In the genomic region with DNA sequence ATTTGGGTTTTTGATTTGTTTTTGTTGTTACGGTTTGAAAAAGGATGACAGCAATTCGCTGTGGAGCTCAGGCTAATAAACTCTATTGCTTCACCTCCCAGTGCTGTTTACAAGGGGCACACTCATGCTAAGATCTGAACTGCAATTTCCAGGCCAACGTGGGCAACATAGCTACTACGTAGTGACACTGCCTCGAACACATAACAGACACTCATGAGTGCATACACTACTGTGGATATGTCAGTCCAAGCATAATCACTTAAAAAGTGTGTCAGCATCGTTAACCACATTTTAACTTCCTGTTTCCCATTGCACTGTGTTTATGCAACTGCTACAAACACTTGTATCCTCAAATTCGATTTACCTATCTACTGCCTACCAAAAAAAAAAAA, we compare ENCODE assay signal across 8 mouse cellular contexts. TPM values are rescaled to one million over a fixed set of nuclear protein-coding genes. Genes with fewer than 3 reads are reported as not detected.
DNase-seq lines count a peak whose midpoint lies in the region; ATAC-seq and TF ChIP-seq lines count a peak whose summit lies in the region.

No protein-coding gene starts in this region.

- WGBS in lung, embryonic 14.5 days = 12% methylated on average over 7 of the region's 7 CpGs
- 26% methylated on average over 7 of the region's 7 CpGs for WGBS in embryonic facial prominence, embryonic 12.5 days
- 22% methylated on average over 7 of the region's 7 CpGs for WGBS in intestine, embryonic 16.5 days

- H3K27me3 ChIP-seq in lung, embryonic 14.5 days (ENCODE audit: insufficient read depth, low read length) = no peaks in the 10 kb centered on the region
- no peaks in the 10 kb centered on the region for H3K27me3 ChIP-seq in embryonic facial prominence, embryonic 12.5 days
- no peaks in the 10 kb centered on the region for H3K27me3 ChIP-seq in intestine, embryonic 16.5 days (replicated peaks; ENCODE audit: control insufficient read depth, insufficient read depth, low read length)

- H3K4me3 ChIP-seq in lung, embryonic 14.5 days (ENCODE audit: low read depth, low read length) = peak overlapping the region; percentile 90
- H3K4me3 ChIP-seq in embryonic facial prominence, embryonic 12.5 days = peak overlapping the region; percentile 76
- H3K4me3 ChIP-seq in intestine, embryonic 16.5 days (ENCODE audit: low read length) = peak overlapping the region; percentile 76

- H3K9me3 ChIP-seq in lung, embryonic 14.5 days (ENCODE audit: low read depth, low read length) = no peaks in the 10 kb centered on the region
- no peaks in the 10 kb centered on the region for H3K9me3 ChIP-seq in embryonic facial prominence, embryonic 12.5 days
- no peaks in the 10 kb centered on the region for H3K9me3 ChIP-seq in intestine, embryonic 16.5 days (ENCODE audit: control insufficient read depth, low read length)

- peak overlapping the region; percentile 87 for H3K4me2 ChIP-seq in lung, embryonic 14.5 days
- H3K4me2 ChIP-seq in embryonic facial prominence, embryonic 12.5 days (replicated peaks) = peak overlapping the region; percentile 47
- peak overlapping the region; percentile 47 for H3K4me2 ChIP-seq in intestine, embryonic 16.5 days (ENCODE audit: low read depth, low read length)

- peak; percentile 75 for ATAC-seq in lung, embryonic 14.5 days (ENCODE audit: insufficient read depth)
- ATAC-seq in embryonic facial prominence, embryonic 12.5 days (ENCODE audit: insufficient number of reproducible peaks, insufficient read depth, low FRiP score, low TSS enrichment) = peak; percentile 38
- ATAC-seq in intestine, embryonic 16.5 days = peak; percentile 72

- no peak for DNase-seq in lung, embryonic 14.5 days
- DNase-seq in lung, postnatal 4 days = no peak
- peak; percentile 74 for DNase-seq in naive thymus-derived CD4-positive, alpha-beta T cell, adult 2 months (ENCODE audit: low read depth)
- no peak for DNase-seq in spleen, postnatal 10 days (ENCODE audit: low spot score in 2 of 2)
- no peak for DNase-seq in layer of hippocampus, adult 9-10 months (ENCODE audit: low spot score)
- no peak for DNase-seq in layer of hippocampus, adult 9-11 months

- TF ChIP-seq CTCF in lung, embryonic 14.5 days (IDR thresholded peaks at IDR 0.05; ENCODE audit: low read depth) = no peak

- peak overlapping the region; percentile 47 for H3K27ac ChIP-seq in lung, embryonic 14.5 days (ENCODE audit: low read depth)
- peak overlapping the region; percentile 18; the same call in 1 of the 2 replicates for H3K27ac ChIP-seq in embryonic facial prominence, embryonic 12.5 days
- H3K27ac ChIP-seq in intestine, embryonic 16.5 days (ENCODE audit: low read length) = peak overlapping the region; percentile 49

- peak overlapping the region; percentile 17; the same call in 1 of the 2 replicates for H3K9ac ChIP-seq in lung, embryonic 14.5 days
- H3K9ac ChIP-seq in embryonic facial prominence, embryonic 12.5 days = no peak overlapping the region
- peak overlapping the region; percentile 54 for H3K9ac ChIP-seq in intestine, embryonic 16.5 days (ENCODE audit: low read depth, low read length)

- H3K4me1 ChIP-seq in lung, embryonic 14.5 days (ENCODE audit: insufficient read depth) = peaks cover 6% of the 10 kb centered on the region; the same call in 1 of the 2 replicates
- peaks cover 7% of the 10 kb centered on the region for H3K4me1 ChIP-seq in embryonic facial prominence, embryonic 12.5 days
- H3K4me1 ChIP-seq in intestine, embryonic 16.5 days (ENCODE audit: control insufficient read depth, insufficient read depth, low read length) = peaks cover 8% of the 10 kb centered on the region

- H3K36me3 ChIP-seq in lung, embryonic 14.5 days (ENCODE audit: insufficient read depth) = peaks cover 20% of the 10 kb centered on the region
- peaks cover 5% of the 10 kb centered on the region for H3K36me3 ChIP-seq in embryonic facial prominence, embryonic 12.5 days
- H3K36me3 ChIP-seq in intestine, embryonic 16.5 days (ENCODE audit: control insufficient read depth, insufficient read depth, low read length) = no peaks in the 10 kb centered on the region

RNA-seq across cellular contexts. Expression of a gene that starts 0.4 kb away (rescaled TPM):
- 236 and 250 TPM in 2 replicates for polyA plus RNA-seq in lung, embryonic 14.5 days (2014; fragmentation: Nextera tagmentation; extraction: Ambion mirVana)
- 295 TPM in 2 replicates for polyA plus RNA-seq in embryonic facial prominence, embryonic 12.5 days (2016; fragmentation: Nextera tagmentation; extraction: Ambion mirVana)
- polyA plus RNA-seq in intestine, embryonic 16.5 days (2015; fragmentation: Nextera tagmentation; extraction: Ambion mirVana) = 196 and 226 TPM in 2 replicates

RNA-seq across cellular contexts. Expression of a gene that starts 27.6 kb away (rescaled TPM):
- 28.1 and 31.7 TPM in 2 replicates for polyA plus RNA-seq in lung, embryonic 14.5 days (2014; fragmentation: Nextera tagmentation; extraction: Ambion mirVana)
- 28.7 and 31.3 TPM in 2 replicates for polyA plus RNA-seq in embryonic facial prominence, embryonic 12.5 days (2016; fragmentation: Nextera tagmentation; extraction: Ambion mirVana)
- 16.9 and 17.6 TPM in 2 replicates for polyA plus RNA-seq in intestine, embryonic 16.5 days (2015; fragmentation: Nextera tagmentation; extraction: Ambion mirVana)
